Mouse (Mus musculus) lung, postnatal 0 days (tissue): ENCODE data around the gene Ddx6. TPM values are rescaled to one million over a fixed set of nuclear protein-coding genes. Genes with fewer than 3 reads are reported as not detected.

ENCODE experiments used
- ATAC-seq: fragments of 200-750 bp; cut with Nextera tagmentation; 2 replicates; pipeline ENCODE4 v1.8.0; 2017; ENCODE audit warnings: moderate library complexity
- DNase-seq: peaks from one replicate; pipeline ENCODE4 v3.0.0-alpha.2; 2016; ENCODE audit warnings: low spot score
- H3K27ac ChIP-seq: fragments of 300-500 bp; sonication (generic); 2 replicates; pipeline ENCODE4 v1.5.1; 2014; ENCODE audit warnings: antibody characterized with exemption, mild to moderate bottlenecking, low read length, mixed read lengths
- H3K27me3 ChIP-seq: fragments of 300-500 bp; sonication (generic); replicated peaks from 2 replicates; pipeline ENCODE4 v1.6.1; 2014; ENCODE audit warnings: low read length, mixed read lengths; ENCODE audit not compliant: insufficient read depth
- H3K36me3 ChIP-seq: fragments of 300-500 bp; sonication (generic); 2 replicates; pipeline ENCODE4 v1.6.1; 2014; ENCODE audit warnings: low read length, mixed read lengths; ENCODE audit not compliant: insufficient read depth
- H3K4me1 ChIP-seq: fragments of 300-500 bp; sonication (generic); 2 replicates; pipeline ENCODE4 v1.6.1; 2014; ENCODE audit warnings: antibody characterized with exemption, low read depth, low read length, mixed read lengths; ENCODE audit not compliant: insufficient read depth
- H3K4me2 ChIP-seq: fragments of 300-500 bp; sonication (generic); replicated peaks from 2 replicates; pipeline ENCODE4 v1.6.1; 2014; ENCODE audit warnings: low read depth, mild to moderate bottlenecking, low read length, moderate library complexity, mixed read lengths
- H3K4me3 ChIP-seq: fragments of 300-500 bp; sonication (generic); 2 replicates; pipeline ENCODE4 v1.5.1; 2014; ENCODE audit warnings: low read depth, low read length
- H3K9ac ChIP-seq: fragments of 300-500 bp; sonication (generic); replicated peaks from 2 replicates; pipeline ENCODE4 v1.6.1; 2014; ENCODE audit warnings: low read depth, mild to moderate bottlenecking
- H3K9me3 ChIP-seq: fragments of 300-500 bp; sonication (generic); 2 replicates; pipeline ENCODE4 v1.6.1; 2016; ENCODE audit warnings: low read length, mixed read lengths
- CTCF ChIP-seq: IDR thresholded peaks from 2 replicates; pipeline ENCODE4 v1.5.1; 2016; ENCODE audit warnings: antibody characterized with exemption, mild to moderate bottlenecking
- EP300 ChIP-seq: IDR thresholded peaks from 2 replicates; pipeline ENCODE4 v1.6.1; 2016; ENCODE audit warnings: antibody characterized with exemption, mild to moderate bottlenecking, control low read depth
- WGBS: fragments of 180-500 bp; shearing (Covaris S2); extraction: QIAGEN DNeasy Blood & Tissue Kit; methylation state at CpG from one replicate; pipeline ENCODE4 v1.1.7; 2014; 5-methylcytosine and 5-hydroxymethylcytosine counted together
- polyA plus RNA-seq: library from polyadenylated mRNA; unstranded; fragments of >200 nt; fragmentation: Nextera tagmentation; extraction: Ambion mirVana; gene quantifications from 2 replicates; pipeline ENCODE4 v1.2.1, GENCODE M21; 2015

Gene Ddx6
- polyA plus RNA-seq, 1 experiment from 2014 or later, result 13.9 TPM

DNA sequence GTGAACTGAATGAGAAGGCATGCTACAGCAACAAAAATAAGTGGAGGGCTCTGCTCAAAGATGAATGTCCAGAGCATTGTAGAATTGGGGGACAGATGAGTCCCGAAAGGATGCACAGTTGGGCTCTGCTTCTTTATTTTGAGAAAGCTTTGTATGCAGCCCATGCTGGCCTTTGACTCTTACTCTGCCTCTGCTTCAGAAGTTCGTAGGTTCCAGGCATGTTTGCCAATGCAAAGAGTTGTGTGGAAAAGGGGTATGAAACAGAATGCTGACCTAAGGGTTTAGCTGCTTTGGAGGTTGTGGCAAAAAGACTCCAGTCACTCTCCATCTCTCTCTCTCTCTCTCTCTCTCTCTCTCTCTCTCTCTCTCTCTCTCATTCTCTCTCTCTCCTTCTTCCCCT, 36.9 kb downstream of the Ddx6 start:
- Histone ChIP-seq H3K9me3 (no peaks in the 10 kb centered on the region), H3K27me3 (no peaks in the 10 kb centered on the region), H3K27ac (no peak overlapping the region), H3K4me3 (no peak overlapping the region), H3K4me1 (no peaks in the 10 kb centered on the region), H3K4me2 (no peak overlapping the region), H3K9ac (no peak overlapping the region), H3K36me3 (peaks cover 4% of the 10 kb centered on the region; the same call in 1 of the 2 replicates)
- TF ChIP-seq EP300, result no peak
- TF ChIP-seq CTCF, result no peak
- DNase-seq (no peak), ATAC-seq (no peak)
- 89% methylated on average over 2 of the region's 2 CpGs for WGBS

DNA sequence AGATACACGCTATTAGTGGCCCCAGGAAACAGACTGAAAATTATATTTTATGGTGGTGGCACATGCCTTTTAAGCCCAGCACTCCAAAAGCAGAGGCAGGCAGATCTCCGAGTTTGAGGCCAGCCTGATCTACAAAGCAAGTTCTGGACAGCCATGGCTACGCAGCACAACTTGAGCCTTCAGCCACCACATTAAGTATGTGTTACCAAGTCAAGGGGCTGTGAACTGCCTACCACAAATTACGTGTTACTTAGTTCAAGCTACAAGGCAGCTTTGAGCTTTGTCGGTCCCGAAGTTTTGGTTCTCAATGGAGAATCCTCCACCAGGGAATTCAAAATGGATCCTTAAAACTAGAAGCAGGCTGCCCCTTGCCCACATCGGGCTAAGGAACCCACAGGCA, 38.4 kb downstream of the Ddx6 start:
- Histone ChIP-seq H3K9ac (no peak overlapping the region), H3K9me3 (no peaks in the 10 kb centered on the region), H3K4me1 (no peaks in the 10 kb centered on the region), H3K4me2 (no peak overlapping the region), H3K27ac (no peak overlapping the region), H3K27me3 (no peaks in the 10 kb centered on the region), H3K4me3 (no peak overlapping the region), H3K36me3 (no peaks in the 10 kb centered on the region)
- no peak for ATAC-seq
- DNase-seq, result no peak
- TF ChIP-seq EP300 (no peak), CTCF (no peak)
- 94% methylated on average over 7 of the region's 7 CpGs for WGBS

DNA sequence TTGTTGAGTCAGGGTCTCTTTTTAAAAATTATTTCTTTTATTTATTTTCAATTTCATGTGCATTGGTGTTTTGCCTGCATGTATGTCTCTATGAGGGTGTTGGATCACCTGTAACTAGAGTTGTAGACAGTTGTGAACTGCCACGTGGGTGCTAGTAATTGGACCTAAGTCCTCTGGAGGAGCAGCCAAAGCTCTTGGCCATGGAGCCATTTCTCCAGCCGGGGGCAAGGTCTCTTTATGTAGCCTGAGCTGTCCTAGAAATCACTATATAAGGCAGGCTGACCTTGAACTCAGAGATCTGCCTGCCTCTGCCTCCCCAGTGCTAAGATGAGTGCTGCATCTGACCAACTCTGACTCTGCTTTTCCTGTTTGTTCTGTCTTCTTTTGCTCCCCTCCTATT, 39.5 kb downstream of the Ddx6 start:
- WGBS, result 74% methylated on average over 2 of the region's 2 CpGs
- no peaks in the 10 kb centered on the region for H3K9me3 ChIP-seq
- no peaks in the 10 kb centered on the region for H3K4me1 ChIP-seq
- no peak for TF ChIP-seq EP300
- no peak for TF ChIP-seq CTCF
- no peaks in the 10 kb centered on the region for H3K36me3 ChIP-seq
- H3K4me3 ChIP-seq, result no peak overlapping the region
- no peak for ATAC-seq
- H3K27ac ChIP-seq, result no peak overlapping the region
- DNase-seq, result no peak
- H3K27me3 ChIP-seq, result no peaks in the 10 kb centered on the region
- H3K9ac ChIP-seq, result no peak overlapping the region
- H3K4me2 ChIP-seq, result no peak overlapping the region

DNA sequence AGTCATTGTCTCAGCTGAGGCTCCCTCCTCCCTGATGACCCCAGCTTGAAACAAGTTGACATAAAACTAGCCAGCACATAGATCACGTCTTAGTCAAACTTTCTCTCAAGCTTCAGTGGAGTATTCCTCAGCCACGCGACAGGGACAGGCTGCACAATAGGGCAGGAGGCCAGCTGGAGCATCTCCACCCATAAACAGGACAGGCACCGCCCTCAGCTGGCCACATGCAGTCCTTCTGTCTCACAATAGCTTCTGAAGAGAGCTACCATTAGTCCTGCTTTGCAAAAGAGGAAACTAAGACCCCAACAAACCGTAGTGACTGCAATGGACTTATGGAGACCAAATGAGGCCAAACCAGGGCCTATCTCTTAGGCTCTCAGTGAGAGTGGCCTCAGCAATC, 40.8 kb downstream of the Ddx6 start:
- no peaks in the 10 kb centered on the region for H3K4me1 ChIP-seq
- no peaks in the 10 kb centered on the region for H3K36me3 ChIP-seq
- DNase-seq (peak; percentile 58), ATAC-seq (peak; percentile 83)
- H3K27me3 ChIP-seq, result no peaks in the 10 kb centered on the region
- TF ChIP-seq CTCF, result peak; percentile 48
- no peak for TF ChIP-seq EP300
- WGBS, result 33% methylated on average over 5 of the region's 5 CpGs
- no peak overlapping the region for H3K4me2 ChIP-seq
- H3K27ac ChIP-seq, result no peak overlapping the region
- H3K4me3 ChIP-seq, result no peak overlapping the region
- no peaks in the 10 kb centered on the region for H3K9me3 ChIP-seq
- no peak overlapping the region for H3K9ac ChIP-seq

DNA sequence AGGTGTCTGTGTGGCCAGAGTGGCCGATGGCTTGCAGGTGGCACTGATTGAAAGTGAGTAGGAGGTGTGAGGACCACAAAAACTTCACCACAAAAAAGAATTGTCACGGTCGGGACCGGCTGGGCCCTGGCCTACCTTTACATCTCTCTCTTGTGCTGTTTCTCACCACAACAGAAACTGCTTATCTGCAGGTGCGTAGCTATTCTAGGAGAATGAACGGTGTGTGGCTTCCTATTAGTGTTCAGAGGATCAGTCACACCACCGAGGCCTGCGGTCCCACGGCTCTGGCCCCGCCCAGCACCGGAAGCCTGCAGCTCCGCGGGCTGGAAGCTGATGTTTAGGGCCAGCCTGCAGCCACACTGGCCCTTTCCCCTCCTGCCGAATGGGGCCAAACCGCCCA, 41.2 kb downstream of the Ddx6 start:
- ATAC-seq (peak; percentile 36; the same call in 1 of the 2 replicates), DNase-seq (no peak)
- H3K4me1 ChIP-seq, result no peaks in the 10 kb centered on the region
- 54% methylated on average over 15 of the region's 15 CpGs for WGBS
- no peak overlapping the region for H3K27ac ChIP-seq
- H3K36me3 ChIP-seq, result no peaks in the 10 kb centered on the region
- H3K4me2 ChIP-seq, result no peak overlapping the region
- no peak overlapping the region for H3K9ac ChIP-seq
- H3K9me3 ChIP-seq, result no peaks in the 10 kb centered on the region
- no peak overlapping the region for H3K4me3 ChIP-seq
- no peaks in the 10 kb centered on the region for H3K27me3 ChIP-seq
- no peak for TF ChIP-seq CTCF
- no peak for TF ChIP-seq EP300

DNA sequence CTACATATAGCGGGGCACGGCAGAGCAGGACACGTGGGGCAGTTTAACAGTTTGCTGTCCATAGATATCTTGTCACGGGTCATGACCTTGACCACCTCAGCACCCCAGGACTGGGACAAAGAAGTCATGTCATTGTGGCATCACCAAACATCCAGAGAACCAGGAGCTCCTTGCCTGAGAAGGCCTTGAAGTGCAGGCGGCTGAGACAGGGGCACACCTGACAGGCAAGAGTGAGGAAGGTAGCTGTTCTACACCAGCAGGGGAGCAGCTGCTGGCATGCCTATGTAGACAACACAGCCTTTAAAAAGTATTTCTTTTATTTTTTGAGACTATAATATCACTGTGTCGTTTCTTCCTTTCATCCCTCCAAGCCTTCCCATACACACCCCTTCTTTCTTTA, 41.7 kb downstream of the Ddx6 start:
- no peak for DNase-seq
- no peak for ATAC-seq
- H3K9me3 ChIP-seq, result no peaks in the 10 kb centered on the region
- H3K9ac ChIP-seq, result no peak overlapping the region
- no peak overlapping the region for H3K4me3 ChIP-seq
- WGBS, result 79% methylated on average over 6 of the region's 6 CpGs
- no peaks in the 10 kb centered on the region for H3K27me3 ChIP-seq
- H3K4me1 ChIP-seq, result no peaks in the 10 kb centered on the region
- no peaks in the 10 kb centered on the region for H3K36me3 ChIP-seq
- no peak overlapping the region for H3K4me2 ChIP-seq
- TF ChIP-seq CTCF (no peak), EP300 (no peak)
- H3K27ac ChIP-seq, result no peak overlapping the region

DNA sequence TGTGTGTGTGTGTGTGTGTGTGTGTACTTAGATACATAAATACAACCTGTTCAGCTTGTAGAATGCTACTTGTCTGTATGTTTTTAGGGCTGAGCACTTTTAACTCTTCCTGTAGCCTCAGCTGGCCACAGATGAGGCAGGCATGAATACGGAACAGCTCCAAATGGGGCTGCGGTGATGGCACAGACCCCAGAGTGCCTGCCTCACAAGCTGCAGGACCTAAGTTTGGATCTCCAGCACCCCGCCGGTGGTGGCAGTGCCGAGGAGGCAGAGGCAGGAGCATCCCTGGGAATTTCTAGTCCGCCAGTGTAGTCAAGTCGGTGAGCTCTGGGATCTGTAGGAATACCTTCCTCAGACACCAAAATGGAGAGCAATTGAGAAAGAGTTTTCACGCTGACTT, 42.3 kb downstream of the Ddx6 start:
- Histone ChIP-seq H3K9me3 (no peaks in the 10 kb centered on the region), H3K27ac (no peak overlapping the region), H3K36me3 (no peaks in the 10 kb centered on the region), H3K27me3 (no peaks in the 10 kb centered on the region), H3K4me3 (no peak overlapping the region), H3K9ac (no peak overlapping the region), H3K4me2 (no peak overlapping the region), H3K4me1 (no peaks in the 10 kb centered on the region)
- TF ChIP-seq EP300, result no peak
- TF ChIP-seq CTCF, result no peak
- WGBS, result 89% methylated on average over 8 of the region's 8 CpGs
- ATAC-seq (no peak), DNase-seq (no peak)
